Mouse (Mus musculus) heart, postnatal 0 days (tissue): ENCODE results near the gene Hpse2.

Experiments
- CTCF ChIP-seq: IDR thresholded peaks from 2 replicates; pipeline ENCODE4 v1.5.1; 2016; ENCODE audit warnings: antibody characterized with exemption, control low read depth, low read depth
- EP300 ChIP-seq: IDR thresholded peaks from 2 replicates; pipeline ENCODE4 v1.6.1; 2016; ENCODE audit warnings: antibody characterized with exemption, low read depth

GRCm38 (mm10) chr19:43027305-43027704, 360.9 kb downstream of the Hpse2 start:
- TF ChIP-seq CTCF, result peak; percentile 50
- no peak for TF ChIP-seq EP300
